Mouse (Mus musculus) megakaryocyte-erythroid progenitor cell, adult 5-6 weeks (primary cell): ENCODE results near the gene Slc17a2. TPM values are rescaled to one million over a fixed set of nuclear protein-coding genes. Genes with fewer than 3 reads are reported as not detected.
A peak's percentile ranks its signal among the peaks of the same experiment; 100 is the strongest.

Source experiments
- ATAC-seq: replicated peaks from 2 replicates; pipeline ENCODE4 v1.8.0; 2016; ENCODE audit warnings: mild to moderate bottlenecking, inconsistent platforms; ENCODE audit not compliant: severe bottlenecking, poor library complexity, low FRiP score, low TSS enrichment
- total RNA-seq, 2 experiments: library from RNA; stranded (forward) in 1 of 2; stranded (reverse) in 1 of 2; fragments of 200-1000, 215-1000 nt in 1 of 2; fragments of >200 nt in 1 of 2; fragmentation: Nextera tagmentation in 1 of 2; gene quantifications; 2 replicates each; pipeline ENCODE4 v1.2.3; 2014 to 2017

The Slc17a2 gene
- total RNA-seq, 2 experiments from 2014 or later: not detected

DNA sequence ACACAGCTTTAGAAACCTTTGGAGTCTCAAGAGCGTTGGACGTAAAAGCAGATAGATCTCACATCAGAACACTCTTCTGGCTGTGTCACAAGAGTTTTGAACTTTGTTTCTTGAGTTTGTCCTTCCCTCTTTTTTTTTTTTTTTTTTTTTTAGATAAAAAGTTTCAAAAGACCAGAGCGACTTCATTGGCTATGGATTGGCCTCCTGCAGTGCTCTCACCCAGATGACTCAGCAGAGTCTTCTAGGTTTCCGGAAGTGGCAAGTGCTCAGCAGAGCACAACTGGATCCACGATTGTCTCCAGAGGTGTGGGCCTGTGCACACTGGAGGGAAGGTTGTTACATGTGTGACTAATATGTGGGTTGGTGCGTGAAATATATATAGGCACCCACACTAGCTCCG lies 28.5 kb upstream of the Slc17a2 start:
- no peak for ATAC-seq

GRCm38 (mm10) chr13:23779025-23779424 lies 27.8 kb upstream of the Slc17a2 start:
- ATAC-seq: 0 out of 2 replicates have a peak, but pooled peaks have one; percentile 59

- ATAC-seq: 0 out of 2 replicates have a peak, but pooled peaks have one; percentile 59
These were observed 14.3 kb upstream of the Slc17a2 start for GRCm38 (mm10) chr13:23792520-23792919.

DNA sequence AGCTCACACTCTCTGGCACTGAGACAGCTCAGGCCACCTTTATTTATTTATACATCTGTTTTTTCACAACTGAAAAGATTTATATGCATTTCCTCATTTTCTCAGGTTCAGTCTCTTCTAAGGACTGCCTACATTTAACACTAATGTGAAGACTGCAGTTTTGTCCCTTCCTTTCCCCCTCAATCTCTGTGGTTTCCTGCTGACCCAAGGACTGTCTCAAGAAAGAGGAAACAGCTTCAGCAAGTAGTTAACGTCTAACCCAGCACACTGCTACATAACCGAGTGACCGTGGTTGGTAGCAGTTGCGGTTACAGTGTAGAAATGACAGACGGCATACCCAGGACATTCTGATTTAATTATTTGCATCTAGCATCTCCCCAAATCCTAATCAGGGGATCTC lies 7.4 kb upstream of the Slc17a2 start:
- ATAC-seq: no peak

- ATAC-seq: no peak
These were observed 2.3 kb upstream of the Slc17a2 start for GRCm38 (mm10) chr13:23804532-23804931.

GRCm38 (mm10) chr13:23816148-23816547 lies 9.4 kb downstream of the Slc17a2 start:
- ATAC-seq: no peak

GRCm38 (mm10) chr13:23820179-23820940 lies 13.6 kb downstream of the Slc17a2 start:
- no peak for ATAC-seq

- no peak for ATAC-seq
These were observed 15.4 kb downstream of the Slc17a2 start for GRCm38 (mm10) chr13:23822213-23822612.

DNA sequence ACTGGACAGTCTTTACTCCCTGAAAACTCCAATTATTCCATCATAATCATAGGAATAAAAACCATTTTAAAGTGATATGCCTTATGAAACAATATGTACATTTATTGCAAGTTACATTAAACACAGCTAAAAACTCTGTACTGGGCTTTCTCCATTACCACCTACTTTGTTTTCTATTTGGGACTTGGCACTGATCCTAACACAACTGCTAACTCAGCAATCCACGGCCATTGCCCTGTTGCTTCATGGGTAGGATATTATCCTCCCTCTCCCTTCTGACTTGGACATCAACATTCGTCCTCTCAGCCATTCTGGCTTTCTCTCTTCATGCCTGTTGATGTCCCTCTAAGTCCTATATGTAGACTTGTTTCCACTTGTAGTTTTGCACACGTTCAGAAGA lies 19.8 kb downstream of the Slc17a2 start:
- no peak for ATAC-seq

GRCm38 (mm10) chr13:23833053-23833452 lies 26.3 kb downstream of the Slc17a2 start:
- ATAC-seq: peak; percentile 57; the same call in 1 of the 2 replicates

GRCm38 (mm10) chr13:23834836-23835235 lies 28.0 kb downstream of the Slc17a2 start:
- no peak for ATAC-seq

- no peak for ATAC-seq
These were observed 29.8 kb downstream of the Slc17a2 start for GRCm38 (mm10) chr13:23836630-23837029.

DNA sequence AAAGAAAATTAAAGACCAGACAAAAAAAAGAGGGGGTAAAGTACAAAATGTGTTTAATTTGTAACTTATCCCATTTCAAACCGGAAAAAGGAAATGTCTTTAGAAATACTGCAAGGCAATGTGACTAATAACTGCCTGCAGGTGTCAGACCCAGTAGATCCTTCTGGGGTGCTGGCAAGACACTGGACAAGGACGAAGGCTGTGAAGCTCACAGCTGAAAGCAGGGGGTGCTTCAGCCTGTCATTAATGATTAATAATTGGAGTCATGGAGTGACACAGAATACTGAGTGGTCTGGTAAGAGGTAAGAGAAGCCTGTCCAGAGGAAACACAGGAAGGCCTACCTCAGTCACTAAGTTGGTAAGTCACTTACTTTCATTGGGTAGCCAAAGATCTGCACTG lies 32.5 kb downstream of the Slc17a2 start, which contains the start of gene Slc17a3:
TSS of gene Slc17a3 (plus strand) at position 127 of the 400 bp plus-strand sequence.
- ATAC-seq: no peak

DNA sequence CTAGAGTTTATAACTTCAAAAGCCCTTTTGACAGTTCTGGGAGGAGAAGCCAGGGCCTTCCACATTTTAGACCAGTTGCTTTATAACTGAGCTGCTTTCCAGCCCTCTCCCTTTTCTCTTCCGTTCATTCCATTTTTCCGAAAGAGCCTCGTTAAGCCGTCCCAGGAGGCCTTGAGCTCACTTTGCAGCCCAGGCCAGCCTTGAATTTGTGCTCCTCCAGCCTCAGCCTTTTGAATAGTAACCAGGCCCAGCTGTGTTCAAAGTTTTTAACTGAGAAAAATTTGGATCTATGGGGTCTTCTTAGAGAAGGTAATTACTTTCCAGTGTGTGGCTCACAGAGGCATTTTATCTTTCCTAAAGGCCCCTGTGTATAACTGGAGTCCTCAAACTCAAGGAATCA lies 39.1 kb downstream of the Slc17a2 start:
- ATAC-seq: no peak

DNA sequence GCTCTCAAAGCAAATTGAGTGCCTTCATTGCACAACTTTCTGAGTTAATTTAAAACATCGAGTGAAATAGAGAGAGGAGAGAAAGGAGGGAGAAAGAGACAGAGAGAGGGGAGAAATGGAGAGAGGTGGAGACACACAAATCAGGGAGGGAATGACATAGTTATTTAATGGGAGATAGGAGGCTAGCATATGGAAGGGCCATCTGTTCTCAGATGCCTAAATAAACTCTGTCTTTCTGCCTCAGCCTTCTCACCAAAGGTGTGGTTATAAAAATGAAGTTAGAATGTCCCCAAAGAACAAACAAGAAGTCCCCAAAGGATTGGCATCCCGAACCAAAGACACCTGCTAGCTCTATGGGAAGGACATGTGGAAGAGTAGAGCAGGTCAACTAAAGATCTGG lies 42.5 kb downstream of the Slc17a2 start:
- no peak for ATAC-seq

DNA sequence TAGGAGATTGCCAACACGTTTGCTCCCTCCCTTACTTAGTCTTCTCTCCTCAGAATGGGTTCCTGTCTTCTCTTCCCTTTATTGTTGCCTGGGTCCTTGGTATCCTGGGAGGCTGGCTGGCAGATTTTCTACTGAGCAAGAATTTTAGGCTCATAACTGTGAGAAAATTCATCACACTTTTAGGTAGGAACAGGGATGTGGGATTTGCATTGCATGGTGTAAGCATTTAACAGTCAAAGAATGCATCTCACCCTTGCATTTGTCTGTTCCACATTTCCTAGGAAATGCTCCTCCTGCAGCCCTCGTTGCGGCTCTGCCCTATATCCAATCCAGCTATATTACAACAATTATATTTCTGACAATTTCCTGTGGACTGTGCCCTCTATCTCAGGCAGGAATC lies 49.6 kb downstream of the Slc17a2 start:
- no peak for ATAC-seq

DNA sequence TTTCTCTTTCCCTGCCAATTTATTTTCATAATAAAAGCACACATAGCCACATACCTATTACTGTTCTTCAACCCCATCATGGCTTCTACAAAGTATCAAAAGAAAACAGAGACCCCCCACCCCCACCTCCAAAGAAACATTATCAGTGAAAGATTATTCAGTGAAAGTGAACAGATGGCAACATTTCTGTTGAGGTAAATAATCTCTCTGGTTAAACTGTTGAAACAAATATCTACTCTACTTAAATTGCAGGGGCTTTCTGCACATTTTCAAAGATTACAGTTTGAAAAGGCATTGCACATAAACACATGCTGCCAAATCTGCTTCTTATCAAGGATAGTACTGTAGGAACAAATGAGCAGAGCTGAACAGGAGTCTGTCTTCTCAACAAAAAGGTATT lies 55.0 kb downstream of the Slc17a2 start:
- no peak for ATAC-seq

DNA sequence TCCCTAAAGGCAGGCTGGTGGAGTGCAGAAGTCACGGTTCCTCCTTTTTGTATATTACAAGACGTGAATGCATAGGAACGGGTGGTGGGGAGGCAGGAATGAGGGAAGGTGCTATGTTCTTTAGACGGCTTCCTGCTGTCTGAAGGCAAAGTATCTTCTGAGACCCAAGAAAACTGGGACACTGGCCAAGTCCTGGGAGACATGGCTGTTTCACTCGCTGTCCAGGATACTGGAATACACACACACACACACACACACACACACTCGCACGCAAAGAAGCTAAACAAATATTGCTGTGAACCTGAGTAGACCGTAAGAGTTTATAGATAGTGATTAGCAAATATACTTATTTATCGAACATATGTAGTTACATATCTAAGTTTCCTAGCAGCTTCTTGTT lies 57.9 kb downstream of the Slc17a2 start:
- no peak for ATAC-seq

- no peak for ATAC-seq
These were observed 59.4 kb downstream of the Slc17a2 start for GRCm38 (mm10) chr13:23866086-23866710.

DNA sequence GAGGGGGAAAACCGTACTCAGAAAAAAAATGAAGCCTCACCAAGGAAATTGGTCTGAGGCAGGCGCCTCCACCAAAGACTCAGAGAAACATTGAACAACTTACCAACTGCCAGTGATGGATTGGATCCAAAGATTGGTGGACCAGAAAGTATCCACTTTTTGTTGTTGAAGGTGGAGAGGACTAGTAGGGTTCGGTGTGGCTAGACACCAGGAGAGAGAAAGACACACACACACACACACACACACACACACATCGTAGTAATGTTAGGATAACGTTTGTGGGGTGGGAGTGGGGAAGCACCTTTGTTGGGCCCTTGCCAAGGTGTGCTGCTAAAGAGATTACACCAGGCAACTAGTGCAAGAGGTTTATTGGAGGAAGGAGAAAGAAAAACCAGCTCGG lies 60.2 kb downstream of the Slc17a2 start:
- ATAC-seq: peak; percentile 38; the same call in 1 of the 2 replicates

- peak; percentile 74 for ATAC-seq
These were observed 60.6 kb downstream of the Slc17a2 start, which contains the start of gene Slc17a1 for GRCm38 (mm10) chr13:23867405-23867804. Gene Slc17a1 (plus strand): TSS chr13:23867750.
